Mouse (Mus musculus) G1E (cell line): Measurements from ENCODE around the gene Rap1gap2. TPM values are rescaled to one million over a fixed set of nuclear protein-coding genes. Genes with fewer than 3 reads are reported as not detected.
A peak's percentile ranks its signal among the peaks of the same experiment; 100 is the strongest.

Source experiments
- ATAC-seq: 2 replicates; pipeline ENCODE4 v1.8.0; 2016; ENCODE audit warnings: mild to moderate bottlenecking; ENCODE audit not compliant: insufficient number of reproducible peaks, poor library complexity, low FRiP score, severe bottlenecking; ENCODE audit errors: extremely low read depth
- DNase-seq: peaks from one replicate; pipeline ENCODE4 v3.0.0; 2012; ENCODE audit warnings: low spot score
- H3K27me3 ChIP-seq: 2 replicates; pipeline ENCODE4 v1.6.1; 2012; ENCODE audit warnings: mild to moderate bottlenecking, low read length, inconsistent platforms; ENCODE audit not compliant: insufficient read depth
- H3K36me3 ChIP-seq: replicated peaks from 2 replicates; pipeline ENCODE3; 2012; ENCODE audit warnings: mild to moderate bottlenecking, inconsistent platforms
- H3K4me1 ChIP-seq: 2 replicates; pipeline ENCODE4 v1.6.1; 2012; ENCODE audit warnings: low read depth, low read length, inconsistent platforms, mixed read lengths; ENCODE audit not compliant: insufficient read depth
- H3K4me3 ChIP-seq: 2 replicates; pipeline ENCODE4 v1.5.1; 2012; ENCODE audit warnings: low read depth, mild to moderate bottlenecking, inconsistent platforms, low read length, moderate library complexity, mixed read lengths
- H3K9me3 ChIP-seq: replicated peaks from 2 replicates; pipeline ENCODE4 v1.6.1; 2012; ENCODE audit warnings: inconsistent platforms
- CTCF ChIP-seq: IDR thresholded peaks from 2 replicates; pipeline ENCODE4 v1.5.1; 2012; ENCODE audit warnings: low read depth, low read length, inconsistent platforms, mixed read lengths
- GATA1 ChIP-seq: IDR thresholded peaks from 2 replicates; pipeline ENCODE4 v1.6.1; 2012; ENCODE audit warnings: borderline replicate concordance, low read length, inconsistent platforms, mixed read lengths
- GATA2 ChIP-seq: IDR thresholded peaks from 2 replicates; pipeline ENCODE4 v1.6.1; 2012; ENCODE audit warnings: low read depth, low read length, inconsistent platforms, borderline replicate concordance
- POLR2AphosphoS5 ChIP-seq: IDR thresholded peaks from 2 replicates; pipeline ENCODE4 v1.6.1; 2012; ENCODE audit warnings: low read depth, low read length, inconsistent platforms; ENCODE audit not compliant: insufficient replicate concordance
- TAL1 ChIP-seq: conservative IDR thresholded peaks from 2 replicates; pipeline ENCODE4 v1.6.1; 2012; ENCODE audit warnings: low read depth, low read length, inconsistent platforms, mixed read lengths
- polyA plus RNA-seq: library from polyadenylated mRNA; stranded (reverse); fragments of >175 nt; gene quantifications from 2 replicates; pipeline ENCODE4 v1.2.3, GENCODE M21; 2012
- total RNA-seq, 2 experiments: library from RNA; stranded (forward) in 1 of 2; stranded (reverse) in 1 of 2; fragments of 200-1000 nt in 1 of 2; fragments of >200 nt in 1 of 2; fragmentation: Nextera tagmentation in 1 of 2; gene quantifications; 2 replicates each; pipeline ENCODE4 v1.2.3; 2014 to 2017

Gene Rap1gap2
- total and polyA plus RNA-seq, 3 experiments: 8.7 to 11.7 (median 9.4) TPM

- DNase-seq (no peak), ATAC-seq (no peak)
- H3K4me1 ChIP-seq: peaks cover 86% of the 10 kb centered on the region
These were observed 53.1 kb downstream of the Rap1gap2 start for GRCm38 (mm10) chr11:74557456-74558230.

DNA sequence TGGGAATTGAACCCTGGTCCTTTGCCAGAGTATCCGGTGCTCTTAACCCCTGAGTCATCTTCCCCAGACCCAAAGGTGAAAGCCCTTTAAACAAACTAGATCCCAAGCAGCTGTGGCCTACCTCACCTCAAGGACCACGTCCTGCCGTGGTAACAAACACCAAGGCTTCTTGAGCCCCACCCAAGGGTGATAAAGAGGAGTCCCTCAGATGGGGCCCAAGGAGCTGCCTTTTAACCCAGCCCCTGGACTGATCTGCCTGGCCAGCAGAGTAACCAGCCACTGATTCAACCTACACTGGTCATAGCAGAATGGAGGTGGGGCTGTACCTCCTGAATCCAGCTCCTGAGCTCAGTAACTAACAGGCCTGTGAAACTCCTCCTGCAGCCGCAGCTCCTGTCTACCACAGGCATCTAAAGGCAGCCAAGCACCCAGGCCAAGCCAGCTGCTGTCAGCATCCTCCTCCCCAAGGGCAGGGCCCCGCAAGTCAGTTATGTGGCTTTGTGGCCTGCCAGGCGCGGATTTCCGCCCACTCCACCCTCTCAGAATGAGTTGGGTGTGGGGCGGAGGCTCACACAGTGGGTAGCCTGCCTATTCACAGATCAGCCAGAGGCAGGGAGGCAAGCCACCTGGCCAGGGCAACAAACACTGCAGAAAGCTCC lies 54.9 kb downstream of the Rap1gap2 start:
- Histone ChIP-seq H3K4me3 (peak overlapping the region; percentile 58; the same call in 1 of the 2 replicates), H3K9me3 (no peaks in the 10 kb centered on the region), H3K27me3 (no peaks in the 10 kb centered on the region), H3K36me3 (peaks cover 71% of the 10 kb centered on the region), H3K4me1 (peaks cover 82% of the 10 kb centered on the region)
- ATAC-seq (peak; percentile 82), DNase-seq (peak; percentile 58)
- TF ChIP-seq CTCF (no peak), TAL1 (no peak), GATA2 (no peak), POLR2AphosphoS5 (no peak), GATA1 (no peak)

More at GRCm38 (mm10) chr11:74557456-74558230, 53.1 kb downstream of the Rap1gap2 start:
- no peaks in the 10 kb centered on the region for H3K9me3 ChIP-seq
- TF ChIP-seq GATA2: no peak
- no peak for TF ChIP-seq GATA1
- TF ChIP-seq TAL1: no peak
- no peak for TF ChIP-seq CTCF
- TF ChIP-seq POLR2AphosphoS5: no peak
- H3K4me3 ChIP-seq: no peak overlapping the region
- no peaks in the 10 kb centered on the region for H3K27me3 ChIP-seq
- peaks cover 86% of the 10 kb centered on the region for H3K36me3 ChIP-seq

- ATAC-seq: no peak
- H3K9me3 ChIP-seq: no peaks in the 10 kb centered on the region
- peaks cover 81% of the 10 kb centered on the region for H3K4me1 ChIP-seq
- TF ChIP-seq TAL1: no peak
- H3K27me3 ChIP-seq: no peaks in the 10 kb centered on the region
- DNase-seq: no peak
- peak overlapping the region; percentile 37; the same call in 1 of the 2 replicates for H3K4me3 ChIP-seq
- peaks cover 71% of the 10 kb centered on the region for H3K36me3 ChIP-seq
These were observed 55.9 kb downstream of the Rap1gap2 start for GRCm38 (mm10) chr11:74554683-74555341.

DNA sequence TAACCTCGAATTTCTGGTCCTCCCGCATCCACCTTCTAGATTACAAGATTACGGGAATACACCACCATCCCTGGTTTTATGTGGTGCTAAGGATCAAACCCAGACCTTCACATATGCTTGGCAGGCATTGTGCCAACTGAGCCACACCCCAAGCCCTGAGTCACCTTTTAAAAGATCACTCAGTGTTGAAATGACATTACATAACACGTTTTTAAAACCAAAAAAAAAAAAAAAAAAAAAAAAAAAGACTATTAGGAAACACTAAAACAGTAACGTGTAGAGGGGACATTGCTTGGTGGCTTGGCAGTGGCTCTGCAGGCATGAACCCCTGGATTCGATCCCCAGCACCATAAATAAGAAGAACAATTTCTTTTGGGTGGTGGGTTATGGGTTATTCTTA lies 59.1 kb downstream of the Rap1gap2 start:
- Histone ChIP-seq H3K36me3 (peaks cover 53% of the 10 kb centered on the region), H3K4me1 (peaks cover 79% of the 10 kb centered on the region), H3K27me3 (no peaks in the 10 kb centered on the region), H3K9me3 (no peaks in the 10 kb centered on the region), H3K4me3 (no peak overlapping the region)
- DNase-seq (no peak), ATAC-seq (no peak)
- TF ChIP-seq GATA2: no peak
- TF ChIP-seq POLR2AphosphoS5: no peak
- TF ChIP-seq CTCF: no peak
- TF ChIP-seq GATA1: no peak
- no peak for TF ChIP-seq TAL1

GRCm38 (mm10) chr11:74550615-74551102 lies 60.1 kb downstream of the Rap1gap2 start:
- no peak for DNase-seq
- no peak for ATAC-seq
- peaks cover 77% of the 10 kb centered on the region for H3K4me1 ChIP-seq
- H3K27me3 ChIP-seq: no peaks in the 10 kb centered on the region
- H3K36me3 ChIP-seq: peaks cover 46% of the 10 kb centered on the region
- TF ChIP-seq TAL1 (no peak), GATA2 (no peak), POLR2AphosphoS5 (no peak), CTCF (no peak), GATA1 (no peak)
- no peaks in the 10 kb centered on the region for H3K9me3 ChIP-seq
- H3K4me3 ChIP-seq: no peak overlapping the region
